Comparison of ENCODE assay signal across 8 mouse cellular contexts in the genomic region with DNA sequence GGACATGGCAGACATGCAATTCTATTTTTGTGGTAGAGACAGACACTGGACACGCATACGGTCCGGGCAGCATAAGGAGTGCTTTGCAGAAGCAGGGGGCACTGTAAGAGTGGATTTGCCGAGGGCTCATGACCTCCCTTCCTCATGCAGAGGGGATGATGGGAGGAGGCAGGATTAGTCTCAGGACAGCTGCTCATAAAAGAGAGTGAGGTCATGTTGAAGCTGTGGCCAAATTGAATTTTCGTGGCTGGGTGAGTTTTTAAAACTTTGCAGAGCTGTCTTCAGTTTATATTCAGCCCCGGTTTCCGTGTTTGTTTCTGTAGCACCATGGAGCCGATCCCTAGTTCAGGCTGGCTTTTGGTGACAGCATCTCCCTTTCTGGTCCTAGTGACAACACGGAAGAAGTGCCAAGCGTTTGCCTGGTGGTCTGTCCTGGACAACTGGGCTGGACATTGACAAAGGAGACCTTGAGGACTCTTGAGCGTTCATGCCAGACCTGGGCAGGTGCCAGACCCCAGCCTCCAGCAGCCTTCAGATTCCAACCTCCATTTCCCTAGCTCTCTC. TPM values are rescaled to one million over a fixed set of nuclear protein-coding genes. Genes with fewer than 3 reads are reported as not detected.
A peak's percentile ranks its signal among the peaks of the same experiment; 100 is the strongest.
DNase-seq lines count a peak whose midpoint lies in the region; ATAC-seq lines count a peak whose summit lies in the region.

No protein-coding gene starts in this region.

- H3K4me1 ChIP-seq in intestine, embryonic 16.5 days (ENCODE audit: control insufficient read depth, insufficient read depth, low read length), result peaks cover 29% of the 10 kb centered on the region
- H3K4me1 ChIP-seq in limb, embryonic 12.5 days (replicated peaks), result peaks cover 15% of the 10 kb centered on the region

- H3K36me3 ChIP-seq in intestine, embryonic 16.5 days (ENCODE audit: control insufficient read depth, insufficient read depth, low read length), result no peaks in the 10 kb centered on the region
- H3K36me3 ChIP-seq in limb, embryonic 12.5 days, result no peaks in the 10 kb centered on the region

- H3K4me2 ChIP-seq in intestine, embryonic 16.5 days (ENCODE audit: low read depth, low read length), result no peak overlapping the region
- no peak overlapping the region for H3K4me2 ChIP-seq in limb, embryonic 12.5 days

- no peaks in the 10 kb centered on the region for H3K9me3 ChIP-seq in intestine, embryonic 16.5 days (ENCODE audit: control insufficient read depth, low read length)
- H3K9me3 ChIP-seq in limb, embryonic 12.5 days, result no peaks in the 10 kb centered on the region

- DNase-seq in frontal cortex, postnatal 25 days (ENCODE audit: low spot score in 2 of 2), result no peak
- peak; percentile 65 for DNase-seq in cerebellum, adult 11-12 months
- DNase-seq in gastrocnemius, postnatal 25 days, result peak; percentile 81
- DNase-seq in retina, postnatal 1 day, result peak; percentile 78

- 0 out of 2 replicates have a peak overlapping the region, but pooled peaks have one; percentile 19 for H3K9ac ChIP-seq in intestine, embryonic 16.5 days (ENCODE audit: low read depth, low read length)
- H3K9ac ChIP-seq in limb, embryonic 12.5 days (replicated peaks), result no peak overlapping the region

- no peaks in the 10 kb centered on the region for H3K27me3 ChIP-seq in intestine, embryonic 16.5 days (replicated peaks; ENCODE audit: control insufficient read depth, insufficient read depth, low read length)
- H3K27me3 ChIP-seq in limb, embryonic 12.5 days, result no peaks in the 10 kb centered on the region

- peak; percentile 23; the same call in 1 of the 2 replicates for ATAC-seq in frontal cortex, adult (ENCODE audit: low TSS enrichment)
- ATAC-seq in intestine, embryonic 16.5 days, result peak; percentile 44; the same call in 1 of the 2 replicates
- no peak for ATAC-seq in limb, embryonic 12.5 days (ENCODE audit: insufficient number of reproducible peaks, insufficient read depth, low FRiP score, low TSS enrichment, low read depth)
- no peak for ATAC-seq in CD4-positive, CD25-positive, alpha-beta regulatory T cell, adult 4 months

- H3K27ac ChIP-seq in intestine, embryonic 16.5 days (ENCODE audit: low read length), result peak overlapping the region; percentile 65
- H3K27ac ChIP-seq in limb, embryonic 12.5 days, result peak overlapping the region; percentile 79

- no peak overlapping the region for H3K4me3 ChIP-seq in intestine, embryonic 16.5 days (ENCODE audit: low read length)
- H3K4me3 ChIP-seq in limb, embryonic 12.5 days (replicated peaks), result no peak overlapping the region

- WGBS in intestine, embryonic 16.5 days, result 47% methylated on average over 11 of the region's 11 CpGs
- WGBS in limb, embryonic 12.5 days, result 65% methylated on average over 11 of the region's 11 CpGs

RNA-seq across cellular contexts. Expression of gene Cdrt4, which starts 46.8 kb away (rescaled TPM):
- under 1 TPM in 1 of 2 experiments, not detected in 1; 0.54 TPM for total RNA-seq in gastrocnemius, postnatal 25 days (2021)
- 0.33 TPM in 1 of 2 replicates, not detected in the other for polyA plus RNA-seq in intestine, embryonic 16.5 days (2015; fragmentation: Nextera tagmentation; extraction: Ambion mirVana)
- not detected in 2 replicates for polyA plus RNA-seq in limb, embryonic 12.5 days (2016; fragmentation: Nextera tagmentation; extraction: Ambion mirVana)
- polyA plus RNA-seq in CD4-positive, CD25-positive, alpha-beta regulatory T cell, adult 4 months (2017; shearing (Covaris generic)), result not detected

Comparison
In these comparisons a context has a peak if more than half of its experiments do, and no peak if none do; other contexts are left out.
1. ATAC-seq: peak in frontal cortex, adult (single experiment) and intestine, embryonic 16.5 days (single experiment); none in limb, embryonic 12.5 days (single experiment) and CD4-positive, CD25-positive, alpha-beta regulatory T cell, adult 4 months (single experiment).
2. DNase-seq: peak in cerebellum, adult 11-12 months (single experiment), gastrocnemius, postnatal 25 days (single experiment) and retina, postnatal 1 day (single experiment); none in frontal cortex, postnatal 25 days (0 of 2).